Mouse (Mus musculus) hindbrain, embryonic 10.5 days (tissue): ENCODE data around the gene Map2k1. TPM values are rescaled to one million over a fixed set of nuclear protein-coding genes. Genes with fewer than 3 reads are reported as not detected.
"Not testable (repeated sequence)": the region's sequence is repeated elsewhere in the genome, so short reads cannot be mapped to it uniquely, and the experiment has no call there.

Source experiments
- DNase-seq: peaks from one replicate; pipeline ENCODE4 v3.0.0-alpha.2; 2017; ENCODE audit warnings: low spot score
- H3K27ac ChIP-seq: fragments of 300-500 bp; sonication (generic); 2 replicates; pipeline ENCODE4 v1.5.1; 2016; ENCODE audit warnings: mild to moderate bottlenecking, moderate library complexity
- H3K27me3 ChIP-seq: fragments of 300-500 bp; sonication (generic); 2 replicates; pipeline ENCODE4 v1.6.1; 2016; ENCODE audit warnings: mild to moderate bottlenecking; ENCODE audit not compliant: poor library complexity, insufficient read depth, severe bottlenecking
- H3K36me3 ChIP-seq: fragments of 300-500 bp; sonication (generic); 2 replicates; pipeline ENCODE4 v1.6.1; 2016; ENCODE audit warnings: mild to moderate bottlenecking, moderate library complexity
- H3K4me1 ChIP-seq: fragments of 300-500 bp; sonication (generic); replicated peaks from 2 replicates; pipeline ENCODE4 v1.6.1; 2016; ENCODE audit warnings: mild to moderate bottlenecking
- H3K4me3 ChIP-seq: fragments of 300-500 bp; sonication (generic); 2 replicates; pipeline ENCODE4 v1.5.1; 2016; ENCODE audit warnings: mild to moderate bottlenecking, moderate library complexity
- H3K9me3 ChIP-seq: fragments of 300-500 bp; sonication (generic); 2 replicates; pipeline ENCODE4 v1.6.1; 2016; ENCODE audit warnings: mild to moderate bottlenecking, moderate library complexity
- WGBS: fragments of 180-500 bp; shearing (Covaris S2); methylation state at CpG from one replicate; pipeline ENCODE4 v1.1.7; 2016; 5-methylcytosine and 5-hydroxymethylcytosine counted together
- polyA plus RNA-seq: library from polyadenylated mRNA; unstranded; fragments of >200 nt; fragmentation: Nextera tagmentation; extraction: Ambion mirVana; gene quantifications from 2 replicates; pipeline ENCODE4 v1.2.1, GENCODE M21; 2016

The Map2k1 gene
- polyA plus RNA-seq, 1 experiment from 2014 or later = 75.3 TPM

DNA sequence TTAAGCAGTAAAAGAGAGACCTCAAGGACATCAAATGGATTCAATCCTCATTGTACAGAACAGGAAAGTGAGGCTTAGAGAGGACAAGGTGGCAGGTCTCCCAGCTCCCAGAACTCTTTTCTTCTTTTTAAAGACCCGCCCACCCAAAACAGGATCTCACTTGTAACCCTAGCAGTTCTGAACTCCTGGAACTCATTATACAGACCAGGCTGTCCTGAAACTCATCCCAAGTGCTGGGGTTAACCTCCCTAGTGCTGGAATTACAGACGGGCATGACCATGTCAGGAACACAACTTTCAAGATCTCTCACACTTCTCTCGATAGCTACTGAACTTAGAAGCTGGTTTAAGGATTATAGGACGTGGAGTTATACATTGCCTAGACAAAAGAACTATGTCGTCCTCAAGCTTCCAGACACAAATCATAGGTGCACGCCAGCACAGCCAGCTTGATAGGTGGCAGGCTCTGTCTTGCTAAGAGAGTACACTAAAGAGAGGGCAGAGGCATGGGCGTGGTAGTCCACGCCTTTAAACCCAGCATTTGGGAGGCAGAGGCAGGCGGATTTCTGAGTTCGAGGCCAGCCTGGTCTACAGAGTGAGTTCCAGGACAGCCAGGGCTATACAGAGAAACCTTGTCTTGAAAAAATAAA, 33.5 kb downstream of the Map2k1 start:
- 86% methylated on average over 10 of the region's 10 CpGs for WGBS
- Histone ChIP-seq H3K36me3 (peaks cover 15% of the 10 kb centered on the region), H3K4me1 (peaks cover 25% of the 10 kb centered on the region), H3K9me3 (no peaks in the 10 kb centered on the region), H3K27me3 (no peaks in the 10 kb centered on the region), H3K4me3 (no peak overlapping the region), H3K27ac (no peak overlapping the region)
- no peak for DNase-seq

DNA sequence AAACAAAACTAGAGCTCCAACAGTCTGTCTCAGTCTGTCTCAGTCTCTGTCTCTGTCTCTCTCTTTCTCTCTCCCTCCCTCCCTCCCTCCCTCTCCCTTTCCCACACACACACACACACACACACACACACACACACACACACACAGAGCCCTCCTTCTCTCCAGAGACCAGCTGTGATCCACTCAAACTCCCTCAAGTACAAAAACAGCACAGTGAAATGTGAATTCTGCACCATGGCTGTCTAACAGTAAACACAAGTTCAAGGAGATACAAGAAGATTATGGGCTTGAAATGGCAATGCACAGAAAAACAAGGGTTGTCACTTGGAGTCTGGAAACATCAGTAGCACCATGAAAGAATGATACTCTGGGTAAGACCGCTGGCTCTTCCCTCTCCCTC, 34.1 kb downstream of the Map2k1 start:
- WGBS = 82% methylated on average over 1 of the region's 1 CpGs
- Histone ChIP-seq H3K36me3 (peaks cover 16% of the 10 kb centered on the region), H3K9me3 (no peaks in the 10 kb centered on the region), H3K4me3 (no peak overlapping the region), H3K27me3 (no peaks in the 10 kb centered on the region), H3K27ac (no peak overlapping the region), H3K4me1 (peaks cover 25% of the 10 kb centered on the region)
- DNase-seq = no peak

DNA sequence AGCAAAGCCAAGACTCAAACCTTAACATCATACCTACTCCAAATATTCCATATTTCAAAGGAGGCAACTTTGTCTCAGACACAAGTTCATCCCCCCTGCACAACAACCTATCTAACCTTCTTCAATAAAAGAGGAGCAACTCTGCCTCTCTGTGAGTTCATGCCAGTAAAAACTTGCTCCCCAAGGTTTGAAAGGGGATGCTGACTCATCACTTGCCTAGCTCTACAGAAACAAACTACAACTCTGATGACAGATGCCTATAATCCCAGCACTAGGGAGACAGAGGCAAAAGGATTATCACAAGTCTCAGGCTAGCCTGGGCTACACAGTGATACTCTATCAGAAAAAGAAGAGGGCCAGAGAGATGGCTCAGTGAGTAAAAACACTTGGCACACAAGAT, 35.5 kb downstream of the Map2k1 start:
- H3K9me3 ChIP-seq = no peaks in the 10 kb centered on the region

DNA sequence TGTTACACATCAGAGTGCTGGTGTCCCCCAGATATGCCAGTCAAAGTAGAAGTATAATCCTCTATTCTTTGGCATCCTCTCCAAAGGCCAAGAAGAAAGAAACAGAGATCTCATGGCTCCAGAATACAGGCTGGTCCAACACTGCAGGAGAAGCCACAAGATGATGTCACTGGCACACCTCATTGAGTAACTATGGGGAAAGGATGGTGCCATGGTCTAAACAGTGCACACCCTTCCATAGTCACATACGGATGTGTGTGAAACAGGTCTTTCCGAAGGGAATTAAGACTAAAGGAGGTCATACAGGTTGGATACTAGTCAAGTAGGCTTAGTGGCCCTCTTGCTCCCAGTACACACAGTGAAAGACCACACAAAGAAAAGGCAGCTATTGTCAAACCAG, 36.8 kb downstream of the Map2k1 start:
- no peak for DNase-seq
- H3K36me3 ChIP-seq = peaks cover 28% of the 10 kb centered on the region
- no peak overlapping the region for H3K4me3 ChIP-seq
- H3K27me3 ChIP-seq = no peaks in the 10 kb centered on the region
- peaks cover 17% of the 10 kb centered on the region for H3K4me1 ChIP-seq
- 94% methylated on average over 2 of the region's 2 CpGs for WGBS
- no peaks in the 10 kb centered on the region for H3K9me3 ChIP-seq
- H3K27ac ChIP-seq = no peak overlapping the region

More for the DNA sequence above, 35.5 kb downstream of the Map2k1 start:
- peaks cover 25% of the 10 kb centered on the region for H3K4me1 ChIP-seq
- DNase-seq = no peak
- no peaks in the 10 kb centered on the region for H3K27me3 ChIP-seq
- no peak overlapping the region for H3K27ac ChIP-seq
- H3K4me3 ChIP-seq = no peak overlapping the region
- peaks cover 16% of the 10 kb centered on the region for H3K36me3 ChIP-seq

DNA sequence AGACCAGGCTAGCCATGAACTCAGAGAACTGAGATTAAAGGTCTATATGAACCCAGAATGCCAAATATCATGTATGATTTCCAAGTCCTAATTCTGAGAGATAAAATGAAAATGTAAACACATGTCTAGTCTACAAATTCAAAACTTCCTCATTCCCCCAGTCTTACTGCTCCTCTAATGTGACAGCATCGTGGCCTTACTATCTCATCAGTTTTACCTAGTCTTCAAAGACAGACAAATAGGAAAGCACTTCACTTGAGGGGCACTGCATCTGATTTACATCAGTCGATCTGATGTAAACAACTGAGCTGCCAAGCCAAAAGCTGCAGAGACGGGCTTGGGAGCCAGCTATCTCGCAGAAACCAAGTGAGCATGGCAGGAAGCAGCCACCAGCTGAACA, 37.3 kb downstream of the Map2k1 start:
- no peaks in the 10 kb centered on the region for H3K9me3 ChIP-seq
- H3K4me3 ChIP-seq = no peak overlapping the region
- no peak overlapping the region for H3K27ac ChIP-seq
- no peaks in the 10 kb centered on the region for H3K27me3 ChIP-seq
- 85% methylated on average over 4 of the region's 4 CpGs for WGBS
- H3K36me3 ChIP-seq = peaks cover 33% of the 10 kb centered on the region
- no peak for DNase-seq
- peaks cover 15% of the 10 kb centered on the region; the same call in 1 of the 2 replicates for H3K4me1 ChIP-seq

DNA sequence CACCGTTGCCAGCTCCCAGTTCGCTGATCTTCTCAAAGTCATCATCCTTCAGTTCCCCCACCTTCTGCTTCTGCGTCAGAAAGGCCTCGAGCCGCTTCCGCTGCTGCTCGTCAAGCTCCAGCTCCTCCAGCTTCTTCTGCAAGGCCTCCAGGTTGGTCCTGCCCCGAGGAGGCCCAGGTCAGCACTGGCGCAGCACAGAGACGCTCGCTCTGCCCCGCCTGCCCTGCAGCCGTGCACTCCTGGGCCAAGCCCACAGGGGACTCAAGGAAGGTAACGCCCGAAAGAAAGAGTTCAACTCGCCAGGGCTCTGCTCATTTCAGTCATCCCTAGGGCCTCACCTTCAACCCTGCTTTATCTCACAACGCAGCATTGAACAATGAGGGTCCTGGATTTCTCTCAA, 39.0 kb downstream of the Map2k1 start:
- H3K27ac ChIP-seq = no peak overlapping the region
- no peak for DNase-seq

DNA sequence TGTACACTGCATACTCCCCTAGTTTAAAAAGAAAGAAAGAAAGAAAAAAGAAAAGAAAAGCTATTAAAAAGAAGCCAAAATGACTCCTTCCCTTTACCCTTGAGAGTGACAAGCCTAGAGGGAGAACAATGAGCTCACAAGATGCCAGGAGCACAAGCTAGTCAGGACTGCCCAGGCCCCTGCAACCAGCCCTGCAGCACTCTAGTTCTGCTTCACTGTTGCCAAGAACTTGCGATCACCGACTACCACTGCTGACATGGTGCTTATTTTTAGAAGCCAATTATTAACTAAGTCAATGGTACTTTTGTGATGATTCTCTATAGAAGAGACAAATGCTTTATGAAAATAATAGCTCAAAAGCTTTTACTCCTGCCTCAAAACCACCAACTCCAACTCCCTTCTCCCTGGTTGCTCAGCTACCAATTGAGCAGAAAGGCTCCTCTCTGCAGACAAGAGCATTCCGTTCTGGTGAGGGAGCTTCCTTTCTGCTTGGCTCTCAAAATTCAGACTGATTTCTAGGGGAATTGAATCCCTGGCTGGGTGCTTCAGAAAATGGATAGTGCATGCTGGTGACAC, 45.8 kb downstream of the Map2k1 start:
- no peak overlapping the region for H3K27ac ChIP-seq
- H3K36me3 ChIP-seq = peaks cover 96% of the 10 kb centered on the region
- H3K27me3 ChIP-seq = no peaks in the 10 kb centered on the region
- no peaks in the 10 kb centered on the region for H3K4me1 ChIP-seq
- H3K9me3 ChIP-seq = no peaks in the 10 kb centered on the region
- 87% methylated on average over 3 of the region's 3 CpGs for WGBS
- no peak overlapping the region for H3K4me3 ChIP-seq
- no peak for DNase-seq

More for the DNA sequence above, 39.0 kb downstream of the Map2k1 start:
- H3K36me3 ChIP-seq = peaks cover 49% of the 10 kb centered on the region
- 0 out of 2 replicates have a peak, but pooled peaks cover under 1% of the 10 kb centered on the region for H3K4me1 ChIP-seq
- no peak overlapping the region for H3K4me3 ChIP-seq
- no peaks in the 10 kb centered on the region for H3K27me3 ChIP-seq
- WGBS = 93% methylated on average over 17 of the region's 17 CpGs
- no peaks in the 10 kb centered on the region for H3K9me3 ChIP-seq

DNA sequence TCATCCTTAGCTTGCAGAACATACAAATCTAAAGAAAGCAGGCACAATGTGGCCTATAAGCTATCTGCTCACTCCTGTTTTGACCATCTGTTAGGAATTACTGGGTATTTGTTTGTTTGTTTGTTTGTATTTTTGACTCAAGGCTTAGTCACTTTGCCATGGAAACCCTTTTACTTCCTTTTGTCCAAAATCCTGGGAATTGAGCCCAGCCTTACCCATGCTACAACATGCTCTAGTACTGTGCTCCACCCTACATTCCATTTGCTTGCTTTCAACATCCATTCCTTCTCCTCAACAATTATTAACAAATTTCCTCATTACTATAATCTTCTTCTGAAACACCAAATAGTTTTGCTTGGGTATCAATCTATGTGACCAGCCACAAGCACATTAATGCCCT, 50.6 kb downstream of the Map2k1 start:
- no peaks in the 10 kb centered on the region for H3K9me3 ChIP-seq
- DNase-seq = no peak
- H3K27me3 ChIP-seq = no peaks in the 10 kb centered on the region
- H3K27ac ChIP-seq = no peak overlapping the region
- H3K4me1 ChIP-seq = no peaks in the 10 kb centered on the region
- H3K4me3 ChIP-seq = no peak overlapping the region
- peaks cover 92% of the 10 kb centered on the region for H3K36me3 ChIP-seq

DNA sequence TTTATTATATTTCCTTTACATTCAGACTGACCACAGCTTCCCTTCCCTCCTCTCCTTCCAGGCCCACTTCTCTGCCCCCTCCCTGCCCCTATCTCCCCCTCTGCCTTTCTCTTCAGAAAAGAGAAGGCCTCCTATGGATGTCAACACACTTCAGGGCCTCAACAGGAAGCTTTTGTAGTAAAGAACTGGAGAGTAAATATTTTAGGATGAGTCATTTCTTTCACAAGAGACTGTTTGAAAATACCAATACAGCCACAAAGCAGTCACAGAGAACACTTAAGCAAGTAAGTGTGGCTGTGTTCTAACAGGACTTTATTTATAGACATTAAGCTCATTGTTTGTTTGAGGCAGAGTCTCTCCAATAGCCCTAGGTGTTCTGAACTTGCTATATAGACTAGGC, 51.1 kb downstream of the Map2k1 start:
- Histone ChIP-seq H3K36me3 (peaks cover 94% of the 10 kb centered on the region), H3K27me3 (no peaks in the 10 kb centered on the region), H3K9me3 (no peaks in the 10 kb centered on the region), H3K4me3 (no peak overlapping the region), H3K27ac (no peak overlapping the region), H3K4me1 (no peaks in the 10 kb centered on the region)
- no peak for DNase-seq

DNA sequence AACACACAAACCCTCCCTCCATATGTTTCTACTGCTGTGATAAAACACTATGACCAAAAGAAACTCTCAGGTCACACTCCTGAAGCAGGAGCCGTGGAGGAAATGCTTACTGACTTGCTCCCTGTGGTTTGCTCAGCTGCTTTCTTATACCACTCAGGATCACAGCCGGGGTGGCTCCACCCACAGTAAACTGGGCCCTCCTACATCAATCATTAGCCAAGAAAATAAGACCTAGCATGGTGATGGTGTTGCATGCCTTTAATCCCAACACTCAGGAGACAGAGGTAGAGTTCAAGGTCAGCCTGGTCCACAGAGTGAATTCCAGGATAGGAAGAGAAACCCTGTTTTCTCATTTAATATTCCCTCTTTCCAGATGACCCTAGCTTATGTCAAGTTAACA, 53.5 kb downstream of the Map2k1 start:
- no peak for DNase-seq
- 86% methylated on average over 2 of the region's 2 CpGs for WGBS
- Histone ChIP-seq H3K27ac (no peak overlapping the region), H3K36me3 (peaks cover 89% of the 10 kb centered on the region), H3K27me3 (no peaks in the 10 kb centered on the region), H3K4me3 (no peak overlapping the region), H3K4me1 (no peaks in the 10 kb centered on the region), H3K9me3 (no peaks in the 10 kb centered on the region)

DNA sequence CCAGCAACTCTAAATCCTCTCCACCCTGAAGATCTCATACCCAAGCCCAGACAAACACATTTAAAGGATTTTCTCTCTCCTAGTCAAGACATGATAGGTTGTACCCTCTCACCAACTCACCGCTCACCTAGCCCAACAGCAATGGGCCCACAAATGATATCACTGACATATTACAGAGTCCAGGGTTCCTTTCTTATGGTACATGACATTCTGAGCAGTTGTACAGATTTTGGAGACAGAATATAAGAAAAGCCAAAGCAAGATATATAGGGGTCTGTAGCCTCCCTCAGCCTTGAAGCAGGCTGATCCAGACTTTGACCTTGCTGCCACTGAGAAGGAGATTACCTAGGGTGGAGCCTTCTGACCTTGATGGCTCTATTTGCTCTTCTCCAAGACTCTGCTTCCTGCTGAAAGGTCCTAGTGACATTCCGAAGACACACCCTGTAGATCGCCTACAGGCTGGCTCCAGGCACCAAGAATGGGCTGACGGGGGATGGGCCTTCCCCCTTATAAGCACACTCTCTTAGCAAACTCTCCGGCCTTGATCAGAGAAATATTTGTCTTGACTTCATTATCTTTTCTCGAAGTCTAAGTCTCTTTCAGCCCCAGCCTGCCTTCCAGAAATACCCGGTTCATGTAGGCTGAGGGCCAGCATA, 54.5 kb downstream of the Map2k1 start:
- 92% methylated on average over 7 of the region's 7 CpGs for WGBS
- H3K27ac ChIP-seq, DNase-seq, H3K4me3 ChIP-seq, H3K9me3 ChIP-seq, H3K4me1 ChIP-seq, H3K27me3 ChIP-seq: not testable (repeated sequence)
- peaks cover 89% of the 10 kb centered on the region for H3K36me3 ChIP-seq

DNA sequence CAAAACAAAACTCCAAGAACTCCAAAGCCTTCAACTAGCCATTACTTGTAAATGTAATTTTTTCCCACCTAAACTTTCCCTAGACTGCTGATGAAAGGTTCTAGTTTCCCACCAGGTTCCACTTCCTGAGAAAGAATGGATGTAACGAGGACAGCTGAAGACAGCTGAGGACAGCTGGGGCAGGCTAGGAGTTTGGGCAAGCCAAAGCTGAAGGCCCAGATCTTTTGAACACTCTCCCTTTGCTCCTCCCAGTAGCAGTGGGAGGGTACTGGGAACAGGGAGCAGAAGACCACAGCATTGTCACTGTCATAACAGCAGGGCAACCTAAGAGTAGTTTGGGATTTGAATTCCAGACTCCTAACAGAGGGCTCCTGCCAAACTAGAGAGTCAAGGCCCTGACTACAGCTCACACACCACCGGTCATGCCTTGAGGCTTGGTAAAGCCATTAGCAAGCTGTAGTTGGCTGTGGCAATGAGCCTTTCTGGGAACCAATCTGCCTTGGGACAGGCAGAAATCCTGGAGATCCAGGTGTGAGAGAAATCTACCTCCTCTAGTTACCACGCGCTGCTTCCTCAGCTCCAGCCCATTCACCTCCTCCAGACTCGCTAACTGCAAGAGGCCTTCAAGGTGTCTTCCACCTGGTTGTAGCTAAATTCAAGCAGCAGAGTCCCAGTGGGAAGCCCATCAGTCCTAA, 55.2 kb downstream of the Map2k1 start:
- Histone ChIP-seq H3K27ac (no peak overlapping the region), H3K9me3 (no peaks in the 10 kb centered on the region), H3K36me3 (peaks cover 89% of the 10 kb centered on the region), H3K27me3 (no peaks in the 10 kb centered on the region), H3K4me1 (no peaks in the 10 kb centered on the region), H3K4me3 (no peak overlapping the region)
- WGBS = 91% methylated on average over 5 of the region's 5 CpGs
- DNase-seq = no peak

DNA sequence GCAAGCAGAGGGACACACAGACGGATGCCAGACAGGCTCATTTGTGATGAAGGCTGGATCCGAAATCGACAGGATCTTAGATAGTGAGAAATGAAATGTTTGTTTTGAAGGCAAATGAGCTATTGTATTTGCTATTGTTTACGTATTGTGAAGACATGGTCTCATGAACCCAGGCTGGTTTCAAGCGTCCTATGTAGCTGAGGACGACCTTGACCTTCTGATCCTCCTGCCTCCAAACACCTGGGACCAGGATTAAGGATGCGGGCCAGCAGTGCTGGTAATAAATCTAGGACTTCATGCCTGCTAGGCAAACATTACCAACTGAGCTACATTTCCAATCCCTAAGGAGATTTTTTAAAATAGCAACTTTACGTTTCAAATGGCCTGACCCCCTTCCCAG, 55.9 kb downstream of the Map2k1 start:
- Histone ChIP-seq H3K36me3 (peaks cover 89% of the 10 kb centered on the region), H3K27ac (no peak overlapping the region), H3K27me3 (no peaks in the 10 kb centered on the region)

More for the DNA sequence above, 55.9 kb downstream of the Map2k1 start:
- no peaks in the 10 kb centered on the region for H3K9me3 ChIP-seq
- H3K4me3 ChIP-seq = no peak overlapping the region
- WGBS = 93% methylated on average over 8 of the region's 8 CpGs
- DNase-seq = no peak
- no peaks in the 10 kb centered on the region for H3K4me1 ChIP-seq
